Mouse (Mus musculus) left cerebral cortex, adult 18-20 months (tissue): ENCODE measurements around the gene Thbs3. TPM values are rescaled to one million over a fixed set of nuclear protein-coding genes. Genes with fewer than 3 reads are reported as not detected.

Experiments used
- DNase-seq, 2 experiments: peaks; one replicate each; pipeline ENCODE4 v3.0.0; 2021 to 2022; ENCODE audit warnings: low spot score in 2 of 2, mixed read lengths in 1 of 2
- total RNA-seq, 2 experiments: library from RNA; stranded (reverse); gene quantifications; 2 replicates each; pipeline ENCODE4 v1.2.3; 2021

The Thbs3 gene
- total RNA-seq, 2 experiments from 2014 or later = 16.0 to 19.4 TPM

DNA sequence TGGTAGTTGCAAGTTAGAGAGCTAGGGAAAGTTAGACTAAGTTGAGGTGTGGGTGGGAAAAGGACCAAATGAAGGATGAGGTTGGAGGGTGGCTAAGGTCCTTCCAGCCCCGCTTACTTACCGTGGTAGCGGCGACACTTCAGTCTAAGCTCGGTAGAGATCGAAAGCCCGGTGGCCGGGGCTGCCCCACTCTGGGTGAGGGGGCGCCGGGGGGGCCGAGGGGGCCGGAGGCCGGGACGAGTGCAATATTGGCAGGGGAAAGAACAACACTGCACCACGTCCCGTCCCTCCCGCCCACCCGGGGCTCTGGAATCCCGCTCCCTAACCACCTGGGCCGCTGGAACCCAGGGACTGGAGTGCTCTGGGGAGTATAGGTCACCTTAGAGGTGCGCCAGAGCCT, 11.9 kb downstream of the Thbs3 start, which contains the start of gene Mtx1:
Gene Mtx1, minus strand, starts transcription at position 189 of the 400 bp plus-strand sequence.
- DNase-seq = no peak

DNA sequence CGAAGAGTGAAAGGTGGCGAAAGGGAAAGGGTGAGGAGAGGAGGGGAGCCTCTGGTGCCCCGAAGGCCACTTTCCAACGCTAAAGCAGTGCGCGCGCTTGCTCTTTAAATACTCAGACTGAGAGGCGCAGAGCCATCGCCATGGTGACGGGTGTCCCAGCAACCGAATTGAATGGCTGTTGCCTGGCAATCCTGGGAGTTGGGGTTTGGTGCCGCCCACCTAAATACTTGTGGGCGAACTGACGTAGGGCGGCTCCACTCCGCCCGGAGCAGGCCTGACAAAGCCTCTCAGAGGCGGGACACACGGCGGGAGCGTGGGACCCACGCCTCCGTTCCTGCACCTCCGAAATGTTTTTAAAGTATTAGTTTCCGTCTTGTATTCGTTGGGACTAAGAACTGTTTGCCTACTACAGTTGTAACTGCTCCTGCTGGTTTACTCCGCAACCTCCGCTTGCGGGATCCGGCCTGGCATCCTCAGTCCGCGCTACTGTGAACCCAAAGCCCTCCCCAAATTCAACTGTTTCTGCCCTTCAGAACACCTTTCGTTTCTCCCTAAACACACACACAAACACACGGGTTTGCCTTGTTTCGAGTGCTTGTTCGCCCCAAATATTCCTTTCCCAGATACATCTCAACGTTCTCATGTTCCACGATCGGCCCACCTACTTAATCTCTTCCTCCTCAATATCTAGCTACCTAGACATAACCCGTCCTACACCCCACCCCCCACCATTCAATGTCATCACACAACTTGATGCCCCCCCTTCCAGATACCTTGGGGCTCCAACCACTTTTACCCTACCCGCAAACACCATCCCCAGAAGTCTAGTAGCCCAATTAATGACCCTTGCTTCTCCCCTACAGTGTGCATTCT, 12.6 kb downstream of the Thbs3 start:
- peak; percentile 86 to 93 for DNase-seq

DNA sequence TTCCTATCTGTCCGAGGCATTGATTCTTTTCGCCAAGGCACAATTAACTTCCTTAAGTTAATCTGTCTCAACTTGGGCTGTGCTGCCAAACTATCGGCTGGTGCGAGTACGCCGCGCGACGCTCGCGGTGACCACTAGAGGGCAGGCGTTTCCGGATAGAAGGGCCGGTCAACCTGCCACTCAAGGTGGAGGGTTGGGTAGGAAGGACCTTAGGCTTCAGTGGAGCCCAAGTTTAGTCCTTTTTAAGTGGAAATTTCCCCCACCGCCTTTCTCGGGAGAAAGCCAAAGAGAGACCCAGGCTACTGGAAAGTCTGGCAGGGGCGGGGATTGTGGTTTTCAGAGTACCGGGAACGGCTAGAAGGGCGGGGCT, 13.2 kb downstream of the Thbs3 start:
- peak; percentile 85 to 87 for DNase-seq

DNA sequence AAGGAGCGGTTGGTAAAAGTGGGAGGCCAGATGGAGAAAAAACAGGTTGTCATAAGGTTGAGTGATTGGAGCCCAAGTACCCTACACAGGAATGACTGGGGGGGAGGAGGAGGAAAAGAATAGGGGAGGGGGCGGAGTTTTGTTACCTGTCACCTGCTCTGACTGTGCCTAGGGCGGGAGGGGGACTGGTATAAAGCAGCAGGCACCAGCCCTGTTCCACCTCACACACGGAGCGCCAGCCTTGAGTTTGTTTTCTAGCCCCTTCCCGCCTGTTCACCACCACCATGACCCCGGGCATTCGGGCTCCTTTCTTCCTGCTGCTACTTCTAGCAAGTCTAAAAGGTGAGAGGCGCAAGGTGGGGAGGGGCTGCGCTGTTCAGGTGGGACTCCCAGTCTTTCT, 13.9 kb downstream of the Thbs3 start, which contains the start of gene Muc1:
Gene Muc1, plus strand, starts transcription at position 222 of the 400 bp plus-strand sequence.
- no peak for DNase-seq

DNA sequence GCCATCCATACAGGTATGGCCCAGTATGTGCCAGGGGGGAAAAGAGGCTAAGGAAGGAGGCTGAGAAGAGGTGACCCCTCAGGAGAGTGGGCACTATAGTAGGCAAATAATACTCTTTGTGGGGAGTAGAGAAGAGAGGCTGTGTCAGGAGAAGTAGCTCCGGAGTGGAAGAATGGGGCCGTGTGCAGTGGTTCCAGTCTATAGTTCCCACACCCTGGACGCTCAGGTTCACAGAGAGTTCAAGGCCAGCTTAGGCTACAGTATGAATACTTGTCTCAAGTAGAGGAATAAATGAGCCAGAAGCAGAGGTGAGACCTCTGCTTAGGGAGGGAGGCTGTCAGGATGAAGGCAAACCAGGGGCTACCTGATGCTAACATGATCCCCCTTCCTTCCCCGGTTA, 14.3 kb downstream of the Thbs3 start:
- no peak for DNase-seq

DNA sequence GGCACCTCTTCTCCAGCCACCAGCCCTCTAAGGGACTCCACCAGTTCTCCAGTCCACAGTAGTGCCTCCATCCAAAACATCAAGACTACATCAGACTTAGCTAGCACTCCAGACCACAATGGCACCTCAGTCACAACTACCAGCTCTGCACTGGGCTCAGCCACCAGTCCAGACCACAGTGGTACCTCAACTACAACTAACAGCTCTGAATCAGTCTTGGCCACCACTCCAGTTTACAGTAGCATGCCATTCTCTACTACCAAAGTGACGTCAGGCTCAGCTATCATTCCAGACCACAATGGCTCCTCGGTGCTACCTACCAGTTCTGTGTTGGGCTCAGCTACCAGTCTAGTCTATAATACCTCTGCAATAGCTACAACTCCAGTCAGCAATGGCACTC, 15.6 kb downstream of the Thbs3 start:
- no peak for DNase-seq

DNA sequence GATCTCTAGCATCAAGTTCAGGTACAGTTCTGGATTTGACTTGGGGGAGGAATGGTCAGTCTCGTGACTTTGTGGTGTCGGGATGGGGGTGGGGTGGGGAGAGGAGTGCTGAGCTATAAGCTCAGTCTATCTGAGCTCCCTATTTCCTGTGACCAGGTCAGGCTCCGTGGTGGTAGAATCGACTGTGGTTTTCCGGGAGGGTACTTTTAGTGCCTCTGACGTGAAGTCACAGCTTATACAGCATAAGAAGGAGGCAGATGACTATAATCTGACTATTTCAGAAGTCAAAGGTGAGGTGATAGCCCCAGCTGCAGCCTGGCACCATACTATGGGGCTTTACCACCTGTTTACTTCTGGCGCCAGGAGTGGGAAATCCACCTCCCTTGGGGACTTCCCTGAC, 16.4 kb downstream of the Thbs3 start:
- DNase-seq = no peak

DNA sequence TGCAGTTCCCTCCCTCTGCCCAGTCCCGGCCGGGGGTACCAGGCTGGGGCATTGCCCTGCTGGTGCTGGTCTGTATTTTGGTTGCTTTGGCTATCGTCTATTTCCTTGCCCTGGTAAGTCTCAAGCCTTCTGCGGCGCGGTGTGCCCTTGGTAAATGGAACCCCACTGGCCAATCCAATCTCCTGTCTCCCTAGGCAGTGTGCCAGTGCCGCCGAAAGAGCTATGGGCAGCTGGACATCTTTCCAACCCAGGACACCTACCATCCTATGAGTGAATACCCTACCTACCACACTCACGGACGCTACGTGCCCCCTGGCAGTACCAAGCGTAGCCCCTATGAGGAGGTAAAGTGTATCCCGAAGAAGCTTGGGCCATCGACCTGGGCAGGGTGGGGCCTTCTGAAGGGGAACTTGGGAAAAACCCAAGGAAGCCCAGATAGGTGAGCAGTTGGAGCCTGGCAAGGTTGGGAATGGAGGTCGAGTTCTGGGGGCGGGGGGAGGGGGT, 16.8 kb downstream of the Thbs3 start:
- no peak for DNase-seq

DNA sequence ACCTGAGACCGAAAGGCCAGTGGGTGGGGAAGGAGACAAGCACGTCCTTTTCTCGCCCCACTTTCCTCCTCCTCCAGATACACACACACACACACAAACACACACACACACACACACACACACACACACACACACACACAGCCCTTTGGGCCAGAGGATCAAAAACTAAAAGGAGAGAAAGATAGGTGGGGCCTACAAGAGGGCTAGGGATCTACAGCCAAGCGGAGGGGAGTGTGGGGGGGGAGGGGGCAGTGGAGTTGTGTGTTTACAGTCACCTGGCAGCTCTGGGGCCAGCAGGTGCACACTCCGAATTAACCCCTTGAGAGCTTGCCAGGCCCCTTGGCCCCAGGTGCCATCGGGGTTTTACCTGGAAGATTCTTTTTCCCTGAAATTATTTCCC, 17.6 kb downstream of the Thbs3 start:
- no peak for DNase-seq

DNA sequence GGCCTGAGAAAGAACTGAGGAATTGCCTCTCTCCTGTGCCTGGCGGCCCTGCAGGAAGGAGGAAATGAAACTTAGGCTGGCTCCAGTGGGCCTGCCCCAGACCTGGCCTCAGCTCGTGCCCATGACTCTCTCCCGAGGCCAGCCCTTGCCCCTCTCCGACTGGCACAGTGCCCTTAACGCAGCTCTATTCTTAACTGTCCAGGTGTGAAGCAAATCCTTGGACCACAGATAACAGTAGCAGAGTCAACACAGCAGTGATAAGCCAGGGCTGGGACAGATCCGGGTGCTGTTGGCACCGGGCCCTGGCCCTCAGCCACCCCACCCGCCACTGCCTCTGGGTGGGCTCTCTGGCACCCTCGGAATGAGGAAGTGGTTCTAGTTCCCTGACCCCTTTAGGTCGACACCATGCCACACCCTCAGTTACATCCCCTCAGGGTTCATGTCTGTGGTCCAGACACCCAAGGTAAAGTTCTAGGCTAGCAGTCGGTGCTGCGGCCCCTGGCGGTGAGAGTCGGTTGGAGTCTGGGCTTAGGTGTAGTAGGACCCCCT, 18.7 kb downstream of the Thbs3 start:
- no peak for DNase-seq

DNA sequence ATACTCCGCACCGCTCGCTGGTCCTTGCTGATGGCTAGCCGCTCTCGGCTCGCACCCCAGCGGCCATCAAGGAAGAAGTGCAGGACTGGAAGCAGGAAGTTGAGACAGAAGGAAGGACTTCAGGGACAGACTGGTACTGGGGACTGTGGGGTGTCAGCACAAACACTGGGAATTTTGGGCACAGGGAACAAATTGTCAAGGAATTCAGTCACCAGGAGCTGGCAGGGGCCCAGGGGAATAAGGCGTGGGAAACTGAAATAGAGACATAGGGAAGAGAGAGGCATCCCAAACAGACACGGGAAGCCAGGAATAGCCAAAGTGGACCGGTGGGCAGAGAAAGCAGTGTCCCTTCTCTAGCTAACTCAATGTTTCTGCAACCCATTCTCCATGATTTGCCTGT, 21.5 kb downstream of the Thbs3 start:
- peak; percentile 64 to 78 for DNase-seq

DNA sequence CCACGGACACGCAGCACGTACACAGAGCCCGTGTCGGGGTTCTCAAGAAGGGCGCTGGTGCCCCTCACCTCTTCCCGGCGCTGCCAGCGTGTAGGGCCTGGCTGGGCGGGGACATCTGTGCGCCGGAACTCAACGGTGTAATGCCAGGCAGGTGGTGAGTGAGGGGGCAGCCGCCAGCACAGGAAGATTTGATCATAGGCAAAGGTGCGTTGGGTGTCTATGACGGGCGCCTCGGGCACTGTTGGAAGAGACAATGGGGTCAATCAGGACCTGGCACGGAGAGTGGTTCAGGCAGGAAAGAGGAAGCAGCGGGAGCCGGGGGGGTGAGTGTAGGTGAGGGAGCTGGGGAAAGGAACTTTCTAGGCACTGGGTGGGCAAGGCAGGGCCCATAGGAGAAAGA, 22.7 kb downstream of the Thbs3 start:
- DNase-seq = no peak

DNA sequence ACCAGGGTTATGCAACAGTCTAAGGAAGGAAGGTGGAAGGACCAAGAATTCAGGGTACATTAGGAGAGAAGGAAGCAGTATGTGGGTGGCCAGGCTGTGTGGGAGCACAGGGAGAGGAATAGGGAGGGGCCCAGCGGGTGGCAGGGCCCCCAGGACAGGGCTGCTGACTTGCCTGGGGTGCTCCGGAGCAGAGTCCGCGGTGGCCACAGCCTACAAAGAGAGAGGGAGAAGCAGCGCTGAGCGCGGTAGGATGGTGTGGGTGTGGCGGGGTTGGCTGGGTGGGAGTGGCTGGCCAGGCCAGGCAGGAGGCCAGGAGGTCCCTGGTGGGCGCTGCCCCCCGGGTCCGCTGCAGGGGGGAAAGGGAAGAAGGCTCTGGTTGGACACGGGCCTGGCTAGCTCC, 23.5 kb downstream of the Thbs3 start:
- DNase-seq = no peak

DNA sequence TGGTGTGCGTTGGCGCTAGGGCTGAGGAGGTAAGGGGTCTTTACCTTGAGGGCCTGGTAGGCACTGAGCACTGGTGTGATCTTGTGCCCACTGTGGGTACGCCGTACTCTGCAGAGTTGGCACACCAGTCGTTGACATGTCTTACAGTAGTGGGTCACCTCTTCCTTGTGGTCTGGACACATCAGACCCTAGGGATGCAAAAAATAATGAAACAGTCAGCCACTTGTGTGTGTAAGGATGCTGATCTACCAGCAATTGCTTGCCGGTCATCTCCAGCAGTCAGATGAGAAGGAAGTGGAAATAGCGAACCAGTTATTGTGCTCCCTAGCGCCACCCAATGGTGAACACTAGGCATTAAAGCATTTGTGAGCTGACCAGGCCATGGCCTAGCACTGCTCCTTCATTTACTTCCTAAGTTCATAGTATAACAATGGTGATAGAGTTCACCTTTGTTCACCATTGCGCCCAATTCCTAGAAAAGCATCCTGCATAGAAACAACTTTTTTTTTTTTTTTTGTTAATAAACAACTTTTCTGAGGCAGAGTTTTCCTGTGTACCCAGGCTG, 27.4 kb downstream of the Thbs3 start:
- DNase-seq = peak in 1 of 2 experiments; percentile 70

DNA sequence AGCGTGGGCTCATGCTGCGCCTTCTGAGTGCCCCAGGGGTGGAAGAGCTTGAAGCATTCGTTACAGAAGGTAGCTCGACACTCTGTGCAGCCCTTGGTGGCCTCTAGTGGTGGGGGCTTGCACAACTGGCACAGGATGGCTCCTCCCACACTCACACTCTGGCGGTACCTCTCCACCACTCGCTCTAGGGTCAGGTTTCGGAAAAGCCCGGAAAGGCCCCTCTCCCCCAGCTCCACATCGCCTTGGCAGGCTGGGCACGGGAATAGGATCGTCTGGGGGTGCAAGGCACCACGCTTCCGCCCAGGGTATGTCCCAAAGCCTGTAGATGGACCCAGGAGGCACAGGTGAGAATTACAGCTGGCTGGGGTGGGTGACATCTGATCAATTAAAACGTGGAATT, 28.6 kb downstream of the Thbs3 start:
- no peak for DNase-seq

DNA sequence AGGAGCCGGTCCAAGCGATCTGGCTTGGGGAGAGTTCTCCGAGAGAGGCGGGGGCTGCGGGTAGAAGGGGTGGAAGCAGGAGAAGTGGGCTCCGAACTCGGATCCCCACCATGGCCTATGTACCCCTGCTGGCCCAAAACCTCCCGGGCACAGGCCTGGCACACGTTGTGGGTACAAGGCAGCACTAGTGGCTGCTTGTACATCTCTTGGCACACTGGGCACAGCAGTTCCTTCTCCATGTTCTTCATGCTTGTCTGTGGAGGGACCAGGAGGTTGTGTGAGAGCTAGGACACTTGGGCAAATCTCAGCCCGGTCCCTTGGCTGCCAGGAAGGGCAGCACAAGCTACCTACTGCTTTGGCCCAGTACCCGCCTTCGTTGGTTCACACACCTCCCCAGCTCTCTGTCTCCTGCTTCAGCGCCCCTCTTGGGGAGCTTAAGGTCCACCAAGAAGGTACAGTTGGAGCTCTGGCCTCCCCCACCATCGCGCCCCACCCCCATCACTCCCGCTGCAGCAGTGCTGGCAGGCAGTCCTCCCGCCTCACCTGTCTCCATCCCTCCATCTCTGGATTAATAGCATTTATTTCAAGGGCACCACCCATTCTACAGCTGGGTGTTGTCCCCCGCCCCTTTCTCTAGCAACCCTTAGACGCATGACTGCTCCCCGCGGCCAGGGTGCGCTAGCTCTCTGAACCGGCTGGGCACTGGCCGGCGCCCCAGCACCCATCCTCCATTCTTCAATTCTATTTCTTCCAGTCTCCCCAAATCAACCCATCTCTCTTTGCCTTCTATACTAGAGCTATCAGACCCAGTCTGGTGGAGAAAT, 29.4 kb downstream of the Thbs3 start:
- peak in 1 of 2 experiments; percentile 52 for DNase-seq

DNA sequence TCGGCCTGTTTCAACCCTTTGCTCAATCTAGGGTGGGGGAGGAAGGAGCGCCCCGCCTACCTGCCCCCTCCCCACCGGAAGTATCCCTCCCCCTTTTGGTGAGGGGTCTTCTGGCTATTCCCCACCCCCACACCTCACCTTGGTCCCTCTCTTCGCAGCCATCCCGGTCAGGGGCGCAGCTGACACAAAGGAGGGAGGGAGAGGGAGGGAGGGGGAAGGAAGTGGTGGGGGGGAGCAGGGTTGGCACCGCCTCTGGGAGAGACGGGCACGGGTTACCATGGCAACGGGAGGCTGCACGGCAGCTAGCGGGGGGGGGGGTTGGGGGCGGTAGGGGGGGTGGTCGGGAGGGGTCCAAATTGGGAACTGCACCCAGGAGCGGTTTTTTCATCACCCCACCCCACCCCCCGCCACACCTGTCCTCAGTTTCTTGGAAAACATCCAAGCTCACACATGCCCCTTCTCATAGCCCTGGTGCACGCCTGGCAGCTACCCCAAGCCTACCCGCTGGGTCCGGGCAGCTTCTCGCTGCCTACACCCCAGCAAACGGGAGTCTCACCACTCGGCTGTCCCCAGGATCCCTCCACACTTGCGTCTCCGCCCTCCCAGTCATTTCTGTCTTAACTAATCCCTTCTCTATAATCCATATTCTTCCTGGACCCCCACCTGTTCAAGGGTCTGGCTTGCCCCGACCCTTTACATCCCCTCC, 30.2 kb downstream of the Thbs3 start:
- DNase-seq = peak; percentile 66 to 73

DNA sequence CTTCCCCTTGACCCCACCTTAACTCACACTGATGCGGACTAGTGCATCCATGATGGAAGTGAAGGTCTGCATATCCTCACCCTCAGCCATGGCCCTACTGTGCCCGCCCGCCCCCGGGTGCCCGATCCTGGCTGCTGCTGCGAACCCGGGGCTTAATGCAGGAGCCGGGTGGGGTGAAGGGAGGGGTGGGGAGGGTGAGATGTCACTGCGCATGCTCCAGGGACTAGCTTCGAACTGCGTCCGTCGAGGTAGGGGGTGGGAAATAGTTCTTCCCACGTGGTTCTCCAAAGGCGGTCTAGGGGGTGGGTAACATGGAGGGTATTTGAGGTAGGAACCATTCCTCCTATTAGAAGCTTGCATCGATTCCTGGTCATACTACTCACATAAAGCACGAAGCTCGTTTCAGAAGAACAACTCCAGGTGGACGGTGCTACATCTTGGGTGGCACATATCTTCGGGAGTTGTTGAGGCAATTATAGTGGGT, 30.8 kb downstream of the Thbs3 start, which contains the start of gene Krtcap2:
Gene Krtcap2, plus strand, starts transcription at position 279 of the 484 bp plus-strand sequence.
- peak; percentile 63 to 74 for DNase-seq

DNA sequence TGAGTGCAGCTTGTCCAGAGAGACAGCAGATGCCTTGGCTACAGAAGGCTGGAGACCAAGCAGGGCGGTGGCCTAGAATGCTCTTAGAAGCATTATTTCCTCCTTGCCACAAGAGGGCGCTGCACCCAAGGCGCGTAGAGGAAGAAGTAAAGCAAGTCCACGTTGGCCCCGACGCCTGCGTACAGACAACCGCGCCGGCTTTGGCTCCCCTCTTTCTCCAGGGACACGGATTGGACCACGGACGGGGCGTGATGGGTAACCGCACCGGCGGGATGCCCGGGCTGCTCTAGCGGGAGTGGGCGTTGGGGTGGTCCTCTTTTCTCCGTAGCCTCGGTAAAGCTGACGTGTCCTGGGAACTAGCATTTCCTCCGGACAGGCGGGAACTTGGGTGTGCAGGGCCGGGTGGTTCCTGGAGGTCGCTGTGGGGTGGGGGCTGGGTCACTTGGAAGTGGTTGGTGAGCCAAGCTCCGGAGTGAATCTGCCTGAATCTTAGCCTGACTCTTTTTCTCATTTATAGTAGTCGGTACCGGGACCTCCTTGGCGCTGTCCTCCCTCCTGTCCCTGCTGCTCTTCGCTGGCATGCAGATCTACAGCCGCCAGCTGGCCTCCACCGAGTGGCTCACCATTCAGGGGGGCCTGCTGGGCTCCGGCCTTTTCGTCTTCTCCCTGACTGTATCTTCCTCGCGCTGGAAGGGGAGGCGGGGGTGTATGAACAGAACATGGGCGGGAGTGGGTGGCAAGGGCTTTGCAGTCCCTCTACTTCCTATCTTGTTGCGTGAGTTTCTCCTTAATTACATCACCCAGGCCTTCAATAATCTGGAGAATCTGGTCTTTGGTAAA, 31.5 kb downstream of the Thbs3 start, which contains the start of gene Trim46:
Gene Trim46, minus strand, starts transcription at position 49 of the 840 bp plus-strand sequence.
- DNase-seq = peak; percentile 89 to 92
